Mouse (Mus musculus): ENCODE results near the gene Nup62. TPM values are rescaled to one million over a fixed set of nuclear protein-coding genes. Genes with fewer than 3 reads are reported as not detected.

The Nup62 gene
- 57.6 and 62.4 TPM in 2 replicates for polyA plus RNA-seq (2015; fragmentation: Nextera tagmentation; extraction: Ambion mirVana)

DNA sequence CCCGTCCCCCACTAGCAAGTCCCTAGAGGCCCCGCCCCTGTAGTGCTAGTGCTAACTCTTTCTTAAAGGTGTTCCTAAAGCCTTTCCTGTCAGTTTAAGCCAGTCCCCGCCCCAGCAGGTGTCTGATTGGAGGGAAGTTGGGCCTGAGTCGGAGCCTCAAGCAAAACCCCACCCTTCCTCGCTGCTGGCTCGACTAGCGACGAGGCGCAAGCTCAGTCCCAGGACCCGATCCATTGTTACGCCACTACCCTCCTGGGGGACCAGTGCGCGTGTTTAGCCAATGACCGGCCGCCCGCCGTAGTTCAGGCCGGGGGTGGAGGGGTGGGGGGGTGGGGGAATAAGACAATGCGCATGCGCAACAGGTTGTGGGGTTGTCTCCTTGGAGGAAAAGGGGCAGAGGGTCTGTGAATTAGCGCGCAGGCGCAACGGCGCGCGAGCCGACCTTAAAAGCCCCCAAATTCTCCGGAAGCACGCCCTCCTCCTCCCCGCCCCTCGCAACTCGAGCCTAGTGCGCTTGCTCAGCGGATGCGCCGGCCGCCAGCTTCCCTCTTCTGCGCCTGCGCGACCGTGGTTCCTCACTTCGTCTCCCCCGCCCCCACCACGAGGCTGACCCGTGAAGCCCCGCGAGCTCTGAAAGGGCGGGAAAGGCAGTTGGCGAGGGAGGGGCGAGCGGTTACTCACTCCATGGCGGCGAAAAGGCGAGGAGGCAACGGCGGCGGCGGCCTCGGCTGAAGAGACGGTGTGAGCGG lies at the start of gene Nup62, which contains the start of gene Il4i1:
Gene Nup62 (plus strand): TSS at position 368 of the 749 bp plus-strand sequence.
Gene Il4i1 (plus strand): TSS at position 667 of the 749 bp plus-strand sequence.
- TF ChIP-seq CTCF (IDR thresholded peaks at IDR 0.05; ENCODE audit: low read depth): no peak
- Histone ChIP-seq H3K36me3 (ENCODE audit: insufficient read depth, low read length) (no peaks in the 10 kb centered on the region), H3K9ac (ENCODE audit: low read depth, low read length) (peak within 1 kb of the TSS; percentile 94), H3K4me3 (replicated peaks; ENCODE audit: low read depth, low read length) (peak within 1 kb of the TSS; percentile 87), H3K9me3 (replicated peaks; ENCODE audit: low read length) (no peaks in the 10 kb centered on the region), H3K4me1 (replicated peaks; ENCODE audit: insufficient read depth, low read length) (peaks cover 23% of the 10 kb centered on the region), H3K27ac (peak within 1 kb of the TSS; percentile 98), H3K27me3 (ENCODE audit: insufficient read depth, low read length) (no peaks in the 10 kb centered on the region), H3K4me2 (ENCODE audit: low read length) (peak within 1 kb of the TSS; percentile 81)
- WGBS: under 1% methylated on average over 60 of the region's 62 CpGs
- peak; percentile 93 for ATAC-seq (replicated peaks; ENCODE audit: low FRiP score, low read depth)
- DNase-seq (ENCODE audit: low spot score): peak; percentile 99

GRCm38 (mm10) chr7:44768129-44768528 lies 47.8 kb upstream of the Nup62 start:
- Histone ChIP-seq H3K4me1 (replicated peaks; ENCODE audit: insufficient read depth, low read length) (no peaks in the 10 kb centered on the region), H3K9me3 (replicated peaks; ENCODE audit: low read length) (no peaks in the 10 kb centered on the region), H3K4me2 (ENCODE audit: low read length) (no peak overlapping the region), H3K36me3 (ENCODE audit: insufficient read depth, low read length) (peaks cover 61% of the 10 kb centered on the region), H3K27me3 (ENCODE audit: insufficient read depth, low read length) (no peaks in the 10 kb centered on the region), H3K4me3 (replicated peaks; ENCODE audit: low read depth, low read length) (no peak overlapping the region), H3K9ac (ENCODE audit: low read depth, low read length) (no peak overlapping the region), H3K27ac (no peak overlapping the region)
- DNase-seq (ENCODE audit: low spot score) (no peak), ATAC-seq (replicated peaks; ENCODE audit: low FRiP score, low read depth) (no peak)
- TF ChIP-seq CTCF (IDR thresholded peaks at IDR 0.05; ENCODE audit: low read depth): no peak
- WGBS: 92% methylated on average over 5 of the region's 5 CpGs

GRCm38 (mm10) chr7:44770046-44770578 lies 45.8 kb upstream of the Nup62 start:
- H3K4me1 ChIP-seq (replicated peaks; ENCODE audit: insufficient read depth, low read length): no peaks in the 10 kb centered on the region
- no peaks in the 10 kb centered on the region for H3K27me3 ChIP-seq (ENCODE audit: insufficient read depth, low read length)
- peaks cover 47% of the 10 kb centered on the region for H3K36me3 ChIP-seq (ENCODE audit: insufficient read depth, low read length)
- WGBS: 13% methylated on average over 6 of the region's 6 CpGs
- H3K9me3 ChIP-seq (replicated peaks; ENCODE audit: low read length): no peaks in the 10 kb centered on the region
- H3K9ac ChIP-seq (ENCODE audit: low read depth, low read length): no peak overlapping the region
- H3K4me3 ChIP-seq (replicated peaks; ENCODE audit: low read depth, low read length): no peak overlapping the region
- ATAC-seq (replicated peaks; ENCODE audit: low FRiP score, low read depth): no peak; the same call in 1 of the 2 replicates
- no peak overlapping the region for H3K4me2 ChIP-seq (ENCODE audit: low read length)
- TF ChIP-seq CTCF (IDR thresholded peaks at IDR 0.05; ENCODE audit: low read depth): peak; percentile 21; the same call in 1 of the 2 replicates
- peak; percentile 94 for DNase-seq (ENCODE audit: low spot score)
- no peak overlapping the region for H3K27ac ChIP-seq

DNA sequence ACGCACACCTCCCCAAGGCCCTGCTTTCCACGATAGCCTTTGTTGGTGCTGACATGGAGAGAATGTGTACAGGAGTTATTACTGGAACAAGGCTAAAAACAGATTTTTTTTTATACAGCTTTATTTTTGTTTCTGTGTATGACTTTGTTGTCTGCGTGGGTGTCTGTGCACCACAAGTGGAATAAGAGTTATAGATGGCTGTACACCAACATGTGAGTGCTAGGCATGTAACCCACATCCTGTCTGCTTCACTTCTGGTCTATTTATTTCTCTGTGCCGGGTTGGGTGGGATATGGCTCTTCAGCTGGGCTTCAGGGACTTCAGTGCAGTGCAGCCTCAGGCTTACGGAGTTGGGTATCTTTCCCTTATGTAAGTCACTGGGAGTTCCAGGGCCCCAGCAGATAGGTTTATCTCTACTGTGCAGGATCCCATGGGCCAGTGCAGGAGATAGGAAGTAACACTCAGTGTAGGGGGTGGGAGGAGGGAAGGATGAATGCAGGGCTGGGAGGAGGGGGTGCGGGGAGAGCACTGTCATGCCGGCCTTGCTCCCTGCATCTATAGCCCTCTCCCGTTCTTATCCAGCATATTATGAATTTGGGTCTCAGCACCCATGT lies 43.2 kb upstream of the Nup62 start:
- Histone ChIP-seq H3K27me3 (ENCODE audit: insufficient read depth, low read length) (no peaks in the 10 kb centered on the region), H3K9me3 (replicated peaks; ENCODE audit: low read length) (no peaks in the 10 kb centered on the region), H3K36me3 (ENCODE audit: insufficient read depth, low read length) (peaks cover 37% of the 10 kb centered on the region), H3K27ac (no peak overlapping the region), H3K4me3 (replicated peaks; ENCODE audit: low read depth, low read length) (no peak overlapping the region), H3K4me2 (ENCODE audit: low read length) (no peak overlapping the region), H3K4me1 (replicated peaks; ENCODE audit: insufficient read depth, low read length) (no peaks in the 10 kb centered on the region), H3K9ac (ENCODE audit: low read depth, low read length) (no peak overlapping the region)
- 91% methylated on average over 8 of the region's 8 CpGs for WGBS
- ATAC-seq (replicated peaks; ENCODE audit: low FRiP score, low read depth): no peak
- DNase-seq (ENCODE audit: low spot score): no peak
- no peak for TF ChIP-seq CTCF (IDR thresholded peaks at IDR 0.05; ENCODE audit: low read depth)

- Histone ChIP-seq H3K4me3 (replicated peaks; ENCODE audit: low read depth, low read length) (no peak overlapping the region), H3K27me3 (ENCODE audit: insufficient read depth, low read length) (no peaks in the 10 kb centered on the region), H3K4me1 (replicated peaks; ENCODE audit: insufficient read depth, low read length) (no peaks in the 10 kb centered on the region), H3K4me2 (ENCODE audit: low read length) (no peak overlapping the region), H3K27ac (no peak overlapping the region), H3K36me3 (ENCODE audit: insufficient read depth, low read length) (peaks cover 9% of the 10 kb centered on the region; the same call in 1 of the 2 replicates), H3K9me3 (replicated peaks; ENCODE audit: low read length) (no peaks in the 10 kb centered on the region), H3K9ac (ENCODE audit: low read depth, low read length) (no peak overlapping the region)
- DNase-seq (ENCODE audit: low spot score) (no peak), ATAC-seq (replicated peaks; ENCODE audit: low FRiP score, low read depth) (no peak)
- 77% methylated on average over 9 of the region's 9 CpGs for WGBS
- no peak for TF ChIP-seq CTCF (IDR thresholded peaks at IDR 0.05; ENCODE audit: low read depth)
Observed at GRCm38 (mm10) chr7:44776849-44777498, 38.9 kb upstream of the Nup62 start.

DNA sequence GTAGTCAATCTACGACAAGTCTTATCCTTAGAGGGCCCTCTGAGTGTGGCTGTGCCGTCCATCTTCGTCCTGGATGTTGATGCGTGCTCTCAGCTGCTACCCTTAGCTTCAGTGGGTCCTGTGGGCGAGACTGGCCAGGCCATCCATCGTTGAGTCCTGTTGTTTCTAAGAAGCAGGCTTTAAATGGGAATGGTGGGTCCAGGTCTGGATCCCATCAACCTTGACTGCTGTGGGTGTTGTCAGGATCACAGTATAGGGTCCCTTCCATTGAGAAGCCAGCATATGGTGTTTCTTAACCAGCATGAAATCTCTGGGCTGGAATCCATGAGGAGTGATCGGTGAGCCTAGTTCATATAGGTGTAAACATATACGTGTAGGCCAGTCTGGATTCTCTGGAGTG lies 35.8 kb upstream of the Nup62 start:
- no peaks in the 10 kb centered on the region for H3K4me1 ChIP-seq (replicated peaks; ENCODE audit: insufficient read depth, low read length)
- DNase-seq (ENCODE audit: low spot score): no peak
- TF ChIP-seq CTCF (IDR thresholded peaks at IDR 0.05; ENCODE audit: low read depth): no peak
- H3K27me3 ChIP-seq (ENCODE audit: insufficient read depth, low read length): no peaks in the 10 kb centered on the region
- ATAC-seq (replicated peaks; ENCODE audit: low FRiP score, low read depth): no peak
- no peaks in the 10 kb centered on the region for H3K9me3 ChIP-seq (replicated peaks; ENCODE audit: low read length)
- H3K9ac ChIP-seq (ENCODE audit: low read depth, low read length): no peak overlapping the region
- H3K4me2 ChIP-seq (ENCODE audit: low read length): no peak overlapping the region
- H3K36me3 ChIP-seq (ENCODE audit: insufficient read depth, low read length): peaks cover 5% of the 10 kb centered on the region; the same call in 1 of the 2 replicates
- no peak overlapping the region for H3K4me3 ChIP-seq (replicated peaks; ENCODE audit: low read depth, low read length)
- no peak overlapping the region for H3K27ac ChIP-seq
- 86% methylated on average over 8 of the region's 8 CpGs for WGBS

All from kidney, postnatal 0 days (tissue).